Mouse (Mus musculus): Measurements from ENCODE around the gene Egfr. TPM values are rescaled to one million over a fixed set of nuclear protein-coding genes. Genes with fewer than 3 reads are reported as not detected.

Egfr gene
- polyA plus RNA-seq, 1 experiment from 2014 or later, result 21.8 TPM

DNA sequence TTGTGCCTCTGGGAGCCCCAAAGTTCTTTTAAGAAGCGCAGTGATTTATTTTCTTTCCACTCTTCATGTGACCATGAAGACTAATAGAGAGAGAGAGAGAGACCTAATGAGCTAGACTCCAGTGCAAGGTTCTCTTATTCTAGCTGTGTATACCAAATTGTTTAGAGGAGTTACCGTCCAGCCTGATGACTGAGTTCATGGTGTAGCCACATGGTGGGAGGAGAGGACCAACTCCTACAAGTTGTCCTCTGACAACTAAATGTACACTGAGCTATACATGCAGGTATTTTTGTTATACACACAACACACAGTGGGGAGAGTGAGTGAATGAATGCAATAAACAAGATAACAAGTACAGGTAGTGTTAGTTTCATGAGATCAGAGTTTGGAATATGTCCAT is 9.2 kb upstream of the Egfr start:
- H3K9me3 ChIP-seq (ENCODE audit: control insufficient read depth, low read depth, low read length), result no peaks in the 10 kb centered on the region
- WGBS, result 81% methylated on average over 2 of the region's 2 CpGs
- H3K4me1 ChIP-seq (ENCODE audit: control insufficient read depth, insufficient read depth, low read length), result no peaks in the 10 kb centered on the region
- no peak for ATAC-seq (ENCODE audit: insufficient number of reproducible peaks, insufficient read depth, low FRiP score, low read depth)
- no peak overlapping the region for H3K4me3 ChIP-seq (ENCODE audit: low read depth, low read length)
- no peaks in the 10 kb centered on the region for H3K27me3 ChIP-seq (ENCODE audit: control insufficient read depth, insufficient read depth, low read length)
- no peak overlapping the region for H3K9ac ChIP-seq (replicated peaks; ENCODE audit: low read depth, low read length)
- H3K4me2 ChIP-seq (replicated peaks; ENCODE audit: low read depth, low read length), result no peak overlapping the region
- H3K36me3 ChIP-seq (ENCODE audit: control insufficient read depth, insufficient read depth, low read length), result no peaks in the 10 kb centered on the region
- H3K27ac ChIP-seq (ENCODE audit: low read length), result no peak overlapping the region

DNA sequence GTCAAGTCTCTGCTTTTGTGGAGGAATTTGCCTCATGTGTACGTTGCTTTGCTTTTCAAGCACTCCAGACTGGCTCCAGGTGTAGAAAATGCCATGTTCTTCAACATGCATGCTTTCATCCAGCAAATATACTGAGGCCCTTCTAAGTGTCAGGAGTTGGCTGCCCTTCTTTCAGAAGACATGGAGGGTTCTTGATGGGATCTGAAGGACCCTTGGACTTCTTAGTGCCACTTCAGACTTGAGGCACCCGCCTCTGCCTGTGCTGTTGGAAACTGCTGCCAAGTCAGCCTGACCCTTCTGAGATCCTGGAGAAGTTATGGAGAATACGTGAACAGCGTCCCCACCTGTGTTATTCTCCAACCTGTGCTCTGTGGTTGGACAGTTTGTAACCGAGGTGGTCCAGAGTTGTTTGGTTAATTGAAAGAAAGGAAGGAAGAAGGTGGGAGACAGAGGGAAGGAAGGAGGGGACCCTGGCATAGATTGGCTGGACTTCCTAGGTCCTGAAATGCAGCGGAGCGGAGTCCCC is 483 bp upstream of the Egfr start:
- Histone ChIP-seq H3K27me3 (ENCODE audit: control insufficient read depth, insufficient read depth, low read length) (no peaks in the 10 kb centered on the region), H3K4me1 (ENCODE audit: control insufficient read depth, insufficient read depth, low read length) (peaks cover 5% of the 10 kb centered on the region; the same call in 1 of the 2 replicates), H3K9ac (replicated peaks; ENCODE audit: low read depth, low read length) (no peak overlapping the region; the same call in 1 of the 2 replicates), H3K4me3 (ENCODE audit: low read depth, low read length) (peak overlapping the region; percentile 76), H3K9me3 (ENCODE audit: control insufficient read depth, low read depth, low read length) (no peaks in the 10 kb centered on the region), H3K4me2 (replicated peaks; ENCODE audit: low read depth, low read length) (peak overlapping the region; percentile 85), H3K36me3 (ENCODE audit: control insufficient read depth, insufficient read depth, low read length) (no peaks in the 10 kb centered on the region), H3K27ac (ENCODE audit: low read length) (no peak overlapping the region; the same call in 1 of the 2 replicates)
- 40% methylated on average over 7 of the region's 7 CpGs for WGBS
- no peak; the same call in 1 of the 2 replicates for ATAC-seq (ENCODE audit: insufficient number of reproducible peaks, insufficient read depth, low FRiP score, low read depth)

DNA sequence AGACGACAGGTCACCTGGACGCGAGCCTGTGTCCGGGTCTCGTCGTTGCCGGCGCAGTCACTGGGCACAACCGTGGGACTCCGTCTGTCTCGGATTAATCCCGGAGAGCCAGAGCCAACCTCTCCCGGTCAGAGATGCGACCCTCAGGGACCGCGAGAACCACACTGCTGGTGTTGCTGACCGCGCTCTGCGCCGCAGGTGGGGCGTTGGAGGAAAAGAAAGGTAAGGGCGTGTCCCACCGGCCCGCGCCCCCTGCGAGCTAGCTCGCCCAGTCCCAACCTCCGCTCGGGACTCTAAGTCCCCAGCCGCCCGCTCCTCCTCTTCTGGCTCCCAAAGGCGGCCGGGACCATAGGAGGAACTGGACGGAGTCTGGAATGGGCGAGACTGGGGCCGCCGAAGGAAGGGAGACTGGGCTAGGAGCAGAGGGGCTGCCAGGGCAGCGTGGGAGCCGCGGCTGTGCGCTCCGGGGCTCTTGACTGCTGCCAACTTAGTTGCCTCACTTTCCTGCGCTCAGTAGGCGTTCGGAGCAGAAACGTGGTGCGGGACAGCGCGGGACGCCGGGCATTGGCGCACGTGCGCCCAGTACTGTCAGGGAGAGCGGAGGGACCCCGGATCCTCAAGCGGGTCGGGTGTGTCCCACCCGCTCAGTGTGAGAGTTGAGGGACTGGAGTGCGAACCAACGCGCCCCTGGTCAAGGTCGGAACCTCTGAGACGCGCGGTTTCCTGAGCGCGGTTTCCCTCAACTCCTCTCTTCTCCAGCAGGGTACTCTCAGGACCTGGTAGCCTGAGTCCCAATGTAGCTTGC is 548 bp downstream of the Egfr start:
- peak overlapping the region; percentile 85 for H3K4me2 ChIP-seq (replicated peaks; ENCODE audit: low read depth, low read length)
- H3K9ac ChIP-seq (replicated peaks; ENCODE audit: low read depth, low read length), result peak overlapping the region; percentile 64
- no peaks in the 10 kb centered on the region for H3K9me3 ChIP-seq (ENCODE audit: control insufficient read depth, low read depth, low read length)
- no peaks in the 10 kb centered on the region for H3K27me3 ChIP-seq (ENCODE audit: control insufficient read depth, insufficient read depth, low read length)
- ATAC-seq (ENCODE audit: insufficient number of reproducible peaks, insufficient read depth, low FRiP score, low read depth), result peak; percentile 76
- WGBS, result under 1% methylated on average over 68 of the region's 68 CpGs
- H3K4me3 ChIP-seq (ENCODE audit: low read depth, low read length), result peak overlapping the region; percentile 76
- peak overlapping the region; percentile 36; the same call in 1 of the 2 replicates for H3K27ac ChIP-seq (ENCODE audit: low read length)
- H3K4me1 ChIP-seq (ENCODE audit: control insufficient read depth, insufficient read depth, low read length), result peaks cover 5% of the 10 kb centered on the region; the same call in 1 of the 2 replicates
- H3K36me3 ChIP-seq (ENCODE audit: control insufficient read depth, insufficient read depth, low read length), result no peaks in the 10 kb centered on the region

DNA sequence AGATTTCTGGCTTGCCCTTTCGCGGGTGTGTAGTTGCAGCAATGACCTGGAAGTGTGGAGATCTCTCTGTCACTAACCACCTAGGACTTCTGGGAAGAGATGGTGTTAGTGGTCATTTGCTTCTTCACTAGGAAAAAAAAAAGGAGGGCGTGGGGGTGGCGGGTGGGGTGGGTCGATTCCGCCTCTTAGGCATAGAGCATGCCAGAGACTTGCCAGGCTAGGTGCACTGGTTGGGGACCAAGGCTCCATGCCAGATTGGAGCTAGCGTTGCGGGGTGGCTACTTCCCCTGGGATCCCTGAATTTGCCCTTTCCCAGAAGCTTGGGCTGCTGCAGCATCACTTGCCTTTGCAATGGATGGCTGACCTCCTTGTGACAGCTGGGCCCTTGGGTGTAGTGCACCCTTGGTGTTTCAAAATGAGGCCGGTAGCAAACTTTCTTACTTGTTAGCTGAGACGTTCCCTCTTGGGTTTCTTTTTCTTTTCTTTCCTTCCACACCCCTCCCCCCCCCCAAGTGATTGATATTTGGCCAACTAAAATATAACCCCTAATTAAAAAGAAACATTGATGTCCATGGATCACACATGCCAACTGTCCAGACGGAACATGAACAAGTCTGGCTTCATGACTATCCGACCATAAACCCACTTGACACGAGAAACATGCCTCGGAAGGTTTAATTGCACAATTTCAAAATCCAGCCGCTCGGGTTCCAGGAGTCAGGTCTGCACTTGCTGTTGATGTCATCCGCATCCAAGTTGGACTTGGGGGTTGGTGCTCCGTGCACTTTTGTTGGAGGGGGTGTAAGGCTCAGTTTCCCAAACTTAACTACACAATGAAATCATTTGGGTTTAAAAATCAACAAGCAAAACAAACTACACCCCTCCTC is 1.4 kb downstream of the Egfr start:
- H3K4me2 ChIP-seq (replicated peaks; ENCODE audit: low read depth, low read length), result peak overlapping the region; percentile 85
- peaks cover 5% of the 10 kb centered on the region; the same call in 1 of the 2 replicates for H3K4me1 ChIP-seq (ENCODE audit: control insufficient read depth, insufficient read depth, low read length)
- peak overlapping the region; percentile 76 for H3K4me3 ChIP-seq (ENCODE audit: low read depth, low read length)
- 28% methylated on average over 18 of the region's 18 CpGs for WGBS
- H3K9me3 ChIP-seq (ENCODE audit: control insufficient read depth, low read depth, low read length), result no peaks in the 10 kb centered on the region
- ATAC-seq (ENCODE audit: insufficient number of reproducible peaks, insufficient read depth, low FRiP score, low read depth), result no peak
- H3K36me3 ChIP-seq (ENCODE audit: control insufficient read depth, insufficient read depth, low read length), result no peaks in the 10 kb centered on the region
- H3K9ac ChIP-seq (replicated peaks; ENCODE audit: low read depth, low read length), result peak overlapping the region; percentile 64; the same call in 1 of the 2 replicates
- no peak overlapping the region for H3K27ac ChIP-seq (ENCODE audit: low read length)
- no peaks in the 10 kb centered on the region for H3K27me3 ChIP-seq (ENCODE audit: control insufficient read depth, insufficient read depth, low read length)

DNA sequence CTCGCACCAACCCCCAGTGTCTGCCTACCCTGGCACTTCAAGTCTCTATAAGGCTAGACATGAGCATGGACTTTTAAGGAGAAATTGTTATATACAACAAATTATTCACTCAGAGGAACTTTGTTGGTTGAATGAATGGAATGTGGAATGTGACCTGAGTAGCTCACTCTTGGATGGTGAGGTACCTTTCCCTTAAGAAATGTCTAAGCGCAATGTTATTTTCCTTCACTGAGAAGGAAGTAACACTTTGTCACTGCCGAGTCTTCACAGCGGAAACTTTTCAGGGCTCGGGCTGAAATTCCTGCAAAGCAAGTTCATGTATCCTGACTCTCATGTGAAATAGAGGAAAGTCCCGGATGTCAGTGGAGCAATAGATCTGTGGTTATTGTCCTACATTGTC is 7.9 kb downstream of the Egfr start:
- H3K27ac ChIP-seq (ENCODE audit: low read length), result no peak overlapping the region
- H3K27me3 ChIP-seq (ENCODE audit: control insufficient read depth, insufficient read depth, low read length), result no peaks in the 10 kb centered on the region
- H3K4me1 ChIP-seq (ENCODE audit: control insufficient read depth, insufficient read depth, low read length), result 0 out of 2 replicates have a peak, but pooled peaks cover 2% of the 10 kb centered on the region
- H3K4me2 ChIP-seq (replicated peaks; ENCODE audit: low read depth, low read length), result no peak overlapping the region
- WGBS, result 64% methylated on average over 6 of the region's 6 CpGs
- H3K36me3 ChIP-seq (ENCODE audit: control insufficient read depth, insufficient read depth, low read length), result no peaks in the 10 kb centered on the region
- no peak overlapping the region for H3K4me3 ChIP-seq (ENCODE audit: low read depth, low read length)
- H3K9me3 ChIP-seq (ENCODE audit: control insufficient read depth, low read depth, low read length), result no peaks in the 10 kb centered on the region
- no peak for ATAC-seq (ENCODE audit: insufficient number of reproducible peaks, insufficient read depth, low FRiP score, low read depth)
- H3K9ac ChIP-seq (replicated peaks; ENCODE audit: low read depth, low read length), result no peak overlapping the region

DNA sequence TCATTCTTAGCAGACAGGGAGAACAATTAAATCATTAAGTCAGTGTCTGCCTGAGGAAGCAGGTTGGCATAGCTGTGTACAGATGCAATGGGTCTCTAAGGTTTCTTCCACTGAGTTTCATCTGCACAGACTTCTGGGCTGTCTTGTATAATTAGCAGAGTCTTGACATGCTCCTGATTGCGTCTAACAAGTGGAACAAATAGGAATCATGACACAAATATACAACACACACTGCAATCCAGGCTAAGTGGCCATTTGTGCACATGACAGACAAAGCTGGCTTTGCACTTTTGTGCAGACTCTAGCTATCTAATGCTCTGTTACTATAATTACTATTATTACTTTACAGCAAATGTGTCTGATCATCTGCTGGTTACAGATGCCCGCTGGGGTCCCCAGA is 9.2 kb downstream of the Egfr start:
- Histone ChIP-seq H3K27ac (ENCODE audit: low read length) (no peak overlapping the region), H3K36me3 (ENCODE audit: control insufficient read depth, insufficient read depth, low read length) (no peaks in the 10 kb centered on the region), H3K9me3 (ENCODE audit: control insufficient read depth, low read depth, low read length) (no peaks in the 10 kb centered on the region), H3K4me2 (replicated peaks; ENCODE audit: low read depth, low read length) (no peak overlapping the region), H3K4me1 (ENCODE audit: control insufficient read depth, insufficient read depth, low read length) (0 out of 2 replicates have a peak, but pooled peaks cover 2% of the 10 kb centered on the region), H3K27me3 (ENCODE audit: control insufficient read depth, insufficient read depth, low read length) (no peaks in the 10 kb centered on the region), H3K9ac (replicated peaks; ENCODE audit: low read depth, low read length) (no peak overlapping the region), H3K4me3 (ENCODE audit: low read depth, low read length) (no peak overlapping the region)
- ATAC-seq (ENCODE audit: insufficient number of reproducible peaks, insufficient read depth, low FRiP score, low read depth), result no peak
- 82% methylated on average over 2 of the region's 2 CpGs for WGBS

DNA sequence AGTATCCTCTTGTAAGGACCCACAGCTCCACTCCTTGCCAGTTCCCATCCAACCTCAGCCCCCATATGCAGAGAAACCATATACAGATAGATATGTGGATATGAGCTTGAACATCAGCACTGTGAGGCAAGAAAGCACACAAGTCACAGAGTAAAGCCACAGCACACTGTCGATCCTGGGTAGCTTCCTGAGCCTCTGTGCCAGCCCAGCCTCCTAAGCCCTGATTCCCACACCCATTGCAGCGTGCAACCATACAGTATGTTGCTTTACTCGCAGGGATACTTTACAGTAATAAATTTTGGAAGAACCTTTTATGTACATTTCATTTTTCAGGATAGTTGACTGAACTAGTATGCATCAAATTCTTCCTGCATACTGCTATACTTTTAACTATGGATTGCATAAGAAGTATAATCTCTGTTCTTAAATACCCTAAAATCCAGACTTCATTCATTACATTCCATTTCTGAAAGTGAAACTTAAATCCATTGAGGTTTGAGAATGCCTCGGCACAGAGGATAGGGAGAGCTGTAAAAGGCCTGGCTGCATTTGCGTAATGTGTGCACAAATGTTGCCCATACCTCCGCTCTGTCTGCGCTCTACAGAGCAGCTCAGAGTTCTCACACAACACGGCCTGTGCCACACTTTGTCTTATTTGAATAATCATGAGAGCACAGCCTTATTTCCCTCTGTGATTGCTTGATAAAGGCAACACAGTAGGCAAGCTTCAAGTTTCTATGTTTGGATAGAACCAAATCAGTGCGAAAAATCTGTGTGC is 14.2 kb downstream of the Egfr start:
- Histone ChIP-seq H3K4me3 (ENCODE audit: low read depth, low read length) (no peak overlapping the region), H3K27me3 (ENCODE audit: control insufficient read depth, insufficient read depth, low read length) (no peaks in the 10 kb centered on the region), H3K4me1 (ENCODE audit: control insufficient read depth, insufficient read depth, low read length) (peaks cover 16% of the 10 kb centered on the region), H3K4me2 (replicated peaks; ENCODE audit: low read depth, low read length) (0 out of 2 replicates have a peak overlapping the region, but pooled peaks have one; percentile 8), H3K36me3 (ENCODE audit: control insufficient read depth, insufficient read depth, low read length) (no peaks in the 10 kb centered on the region), H3K27ac (ENCODE audit: low read length) (no peak overlapping the region), H3K9ac (replicated peaks; ENCODE audit: low read depth, low read length) (no peak overlapping the region), H3K9me3 (ENCODE audit: control insufficient read depth, low read depth, low read length) (no peaks in the 10 kb centered on the region)
- WGBS, result 61% methylated on average over 9 of the region's 9 CpGs
- ATAC-seq (ENCODE audit: insufficient number of reproducible peaks, insufficient read depth, low FRiP score, low read depth), result no peak
